Mouse (Mus musculus) stomach, embryonic 15.5 days (tissue): ENCODE data around the gene Rab11fip3. TPM values are rescaled to one million over a fixed set of nuclear protein-coding genes. Genes with fewer than 3 reads are reported as not detected.

Experiments used
- ATAC-seq: fragments of 200-750 bp; cut with Nextera tagmentation; 2 replicates; pipeline ENCODE4 v1.8.0; 2017; ENCODE audit warnings: low read depth, moderate number of reproducible peaks, moderate TSS enrichment; ENCODE audit not compliant: insufficient read depth, low FRiP score
- H3K27ac ChIP-seq: fragments of 300-500 bp; sonication (generic); 2 replicates; pipeline ENCODE4 v1.5.1; 2015; ENCODE audit warnings: mild to moderate bottlenecking, inconsistent platforms
- H3K27me3 ChIP-seq: fragments of 300-500 bp; sonication (generic); replicated peaks from 2 replicates; pipeline ENCODE4 v1.6.1; 2015; ENCODE audit warnings: inconsistent platforms
- H3K36me3 ChIP-seq: fragments of 300-500 bp; sonication (generic); 2 replicates; pipeline ENCODE4 v1.6.1; 2015; ENCODE audit warnings: inconsistent platforms
- H3K4me1 ChIP-seq: fragments of 300-500 bp; sonication (generic); 2 replicates; pipeline ENCODE4 v1.6.1; 2015; ENCODE audit warnings: inconsistent platforms
- H3K4me2 ChIP-seq: fragments of 300-500 bp; sonication (generic); 2 replicates; pipeline ENCODE4 v1.6.1; 2015; ENCODE audit warnings: mild to moderate bottlenecking, inconsistent platforms
- H3K4me3 ChIP-seq: fragments of 300-500 bp; sonication (generic); replicated peaks from 2 replicates; pipeline ENCODE4 v1.5.1; 2015; ENCODE audit warnings: inconsistent platforms
- H3K9ac ChIP-seq: fragments of 300-500 bp; sonication (generic); 2 replicates; pipeline ENCODE4 v1.6.1; 2015; ENCODE audit warnings: inconsistent platforms
- H3K9me3 ChIP-seq: fragments of 300-500 bp; sonication (generic); 2 replicates; pipeline ENCODE4 v1.6.1; 2016; ENCODE audit warnings: inconsistent platforms
- WGBS: fragments of 180-500 bp; shearing (Covaris S2); methylation state at CpG from one replicate; pipeline ENCODE4 v1.1.7; 2015; 5-methylcytosine and 5-hydroxymethylcytosine counted together
- polyA plus RNA-seq: library from polyadenylated mRNA; unstranded; fragments of >200 nt; fragmentation: Nextera tagmentation; extraction: Ambion mirVana; gene quantifications from 2 replicates; pipeline ENCODE4 v1.2.1, GENCODE M21; 2015

Rab11fip3 gene
- polyA plus RNA-seq, 1 experiment from 2014 or later, result 11.9 TPM

DNA sequence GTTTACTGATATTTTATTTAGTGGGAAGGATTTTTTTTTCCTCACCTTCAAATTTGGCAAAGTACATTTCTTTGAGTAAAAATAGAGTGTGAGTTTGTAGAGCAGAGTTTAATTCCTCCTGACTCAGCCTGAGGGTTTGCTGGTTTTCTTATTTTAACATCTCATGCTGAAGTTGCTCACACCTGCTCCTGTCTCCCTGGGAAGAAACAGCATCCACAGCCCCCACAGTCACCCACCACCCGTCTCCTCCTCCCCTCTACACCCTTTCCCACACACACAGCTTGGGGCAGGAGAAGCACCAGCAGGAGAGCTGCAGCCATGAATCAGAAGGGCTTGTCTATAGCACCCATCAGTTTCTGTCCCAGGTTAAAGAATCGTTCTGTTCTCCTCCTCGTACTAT lies 5.9 kb upstream of the Rab11fip3 start:
- 58% methylated on average over 3 of the region's 3 CpGs for WGBS
- Histone ChIP-seq H3K4me2 (no peak overlapping the region), H3K9me3 (no peaks in the 10 kb centered on the region), H3K4me3 (no peak overlapping the region), H3K27ac (no peak overlapping the region), H3K9ac (no peak overlapping the region), H3K4me1 (0 out of 2 replicates have a peak, but pooled peaks cover under 1% of the 10 kb centered on the region), H3K27me3 (no peaks in the 10 kb centered on the region), H3K36me3 (no peaks in the 10 kb centered on the region)
- no peak for ATAC-seq

- no peak overlapping the region for H3K27ac ChIP-seq
- ATAC-seq, result no peak
- 31% methylated on average over 6 of the region's 6 CpGs for WGBS
- H3K9ac ChIP-seq, result no peak overlapping the region
- no peaks in the 10 kb centered on the region for H3K27me3 ChIP-seq
- H3K36me3 ChIP-seq, result no peaks in the 10 kb centered on the region
- peak overlapping the region; percentile 94; the same call in 1 of the 2 replicates for H3K4me3 ChIP-seq
- peak overlapping the region; percentile 87 for H3K4me2 ChIP-seq
- H3K9me3 ChIP-seq, result no peaks in the 10 kb centered on the region
- peaks cover 34% of the 10 kb centered on the region for H3K4me1 ChIP-seq
These were observed 781 bp upstream of the Rab11fip3 start for GRCm38 (mm10) chr17:26070136-26070535.

DNA sequence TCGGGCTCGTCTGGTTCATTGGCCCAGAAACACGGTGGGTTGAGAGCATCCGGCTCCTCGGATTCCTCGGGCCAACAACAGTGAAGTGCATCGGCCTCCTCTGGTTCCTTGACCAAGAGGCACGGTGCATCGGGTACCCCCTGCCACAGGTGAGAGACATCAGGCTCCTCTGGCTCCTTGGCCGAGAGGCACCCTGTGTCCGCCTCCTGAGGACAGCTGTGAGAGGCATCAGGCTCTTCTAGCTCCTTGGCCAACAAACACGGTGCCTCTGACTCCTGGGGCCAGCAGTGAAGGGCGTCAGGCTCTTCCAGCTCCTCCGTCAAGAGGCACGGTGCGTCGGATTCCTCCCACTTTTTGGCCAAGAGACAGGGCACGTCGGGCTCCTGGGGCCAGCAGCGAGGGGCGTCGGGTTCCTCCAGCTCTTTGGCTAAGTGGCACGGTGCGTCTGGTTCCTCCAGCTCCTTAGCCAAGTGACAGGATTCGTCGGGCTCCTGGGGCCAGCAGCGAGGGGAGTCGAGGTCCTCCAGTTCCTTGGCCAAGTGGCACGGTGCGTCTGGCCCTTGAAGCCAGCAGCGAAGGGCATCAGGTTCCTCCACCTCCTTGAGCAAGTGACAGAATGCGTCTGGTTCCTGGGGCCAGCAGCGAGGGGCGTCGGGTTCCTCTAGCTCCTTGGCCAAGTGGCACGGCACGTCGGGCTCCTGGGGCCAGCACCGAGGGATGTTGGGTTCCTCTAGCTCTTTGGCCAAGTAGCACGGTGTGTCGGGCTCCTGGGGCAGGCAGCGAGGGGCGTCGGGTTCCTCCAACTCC lies 1.1 kb downstream of the Rab11fip3 start:
- Histone ChIP-seq H3K36me3 (no peaks in the 10 kb centered on the region), H3K9me3 (no peaks in the 10 kb centered on the region), H3K4me3 (peak overlapping the region; percentile 94), H3K27ac (no peak overlapping the region), H3K9ac (peak overlapping the region; percentile 73), H3K4me2 (peak overlapping the region; percentile 87), H3K27me3 (no peaks in the 10 kb centered on the region), H3K4me1 (peaks cover 34% of the 10 kb centered on the region)
- 1% methylated on average over 44 of the region's 44 CpGs for WGBS
- no peak for ATAC-seq

DNA sequence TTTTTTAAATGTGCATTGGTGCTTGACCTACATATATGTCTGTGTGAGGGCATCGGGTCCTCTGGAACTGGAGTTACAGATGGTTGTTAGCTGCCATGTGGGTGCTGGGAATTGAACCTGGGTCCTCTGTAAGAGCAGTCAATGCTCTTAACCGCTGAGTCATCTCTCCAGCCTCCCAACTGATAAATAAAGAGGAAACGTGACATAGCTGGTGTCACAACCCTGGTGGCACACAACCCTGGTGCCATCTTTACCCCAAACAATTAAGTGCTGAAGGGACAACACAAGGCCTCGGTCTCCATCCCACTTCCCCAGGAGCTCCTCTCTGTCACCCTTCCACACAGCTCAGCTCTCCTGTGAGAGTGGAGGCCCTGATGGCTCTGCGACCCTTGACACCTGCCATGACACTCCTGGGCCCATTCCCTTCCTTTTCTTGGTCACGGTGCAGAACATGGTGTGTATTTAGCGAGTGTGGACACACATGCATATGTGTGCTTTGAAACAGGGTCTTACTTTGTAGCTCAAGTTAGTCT lies 2.8 kb downstream of the Rab11fip3 start:
- WGBS, result 90% methylated on average over 7 of the region's 7 CpGs
- peak overlapping the region; percentile 87 for H3K4me2 ChIP-seq
- H3K4me1 ChIP-seq, result peaks cover 34% of the 10 kb centered on the region
- H3K9ac ChIP-seq, result no peak overlapping the region
- H3K27me3 ChIP-seq, result no peaks in the 10 kb centered on the region
- no peak for ATAC-seq
- H3K9me3 ChIP-seq, result no peaks in the 10 kb centered on the region
- H3K36me3 ChIP-seq, result no peaks in the 10 kb centered on the region
- peak overlapping the region; percentile 94; the same call in 1 of the 2 replicates for H3K4me3 ChIP-seq
- no peak overlapping the region for H3K27ac ChIP-seq

GRCm38 (mm10) chr17:26064916-26065315 lies 4.4 kb downstream of the Rab11fip3 start:
- H3K4me1 ChIP-seq, result peaks cover 30% of the 10 kb centered on the region
- no peak for ATAC-seq
- H3K36me3 ChIP-seq, result no peaks in the 10 kb centered on the region
- WGBS, result 66% methylated on average over 6 of the region's 6 CpGs
- H3K27ac ChIP-seq, result 0 out of 2 replicates have a peak overlapping the region, but pooled peaks have one; percentile 23
- no peak overlapping the region for H3K9ac ChIP-seq
- H3K4me3 ChIP-seq, result no peak overlapping the region
- H3K27me3 ChIP-seq, result no peaks in the 10 kb centered on the region
- no peak overlapping the region for H3K4me2 ChIP-seq
- no peaks in the 10 kb centered on the region for H3K9me3 ChIP-seq

DNA sequence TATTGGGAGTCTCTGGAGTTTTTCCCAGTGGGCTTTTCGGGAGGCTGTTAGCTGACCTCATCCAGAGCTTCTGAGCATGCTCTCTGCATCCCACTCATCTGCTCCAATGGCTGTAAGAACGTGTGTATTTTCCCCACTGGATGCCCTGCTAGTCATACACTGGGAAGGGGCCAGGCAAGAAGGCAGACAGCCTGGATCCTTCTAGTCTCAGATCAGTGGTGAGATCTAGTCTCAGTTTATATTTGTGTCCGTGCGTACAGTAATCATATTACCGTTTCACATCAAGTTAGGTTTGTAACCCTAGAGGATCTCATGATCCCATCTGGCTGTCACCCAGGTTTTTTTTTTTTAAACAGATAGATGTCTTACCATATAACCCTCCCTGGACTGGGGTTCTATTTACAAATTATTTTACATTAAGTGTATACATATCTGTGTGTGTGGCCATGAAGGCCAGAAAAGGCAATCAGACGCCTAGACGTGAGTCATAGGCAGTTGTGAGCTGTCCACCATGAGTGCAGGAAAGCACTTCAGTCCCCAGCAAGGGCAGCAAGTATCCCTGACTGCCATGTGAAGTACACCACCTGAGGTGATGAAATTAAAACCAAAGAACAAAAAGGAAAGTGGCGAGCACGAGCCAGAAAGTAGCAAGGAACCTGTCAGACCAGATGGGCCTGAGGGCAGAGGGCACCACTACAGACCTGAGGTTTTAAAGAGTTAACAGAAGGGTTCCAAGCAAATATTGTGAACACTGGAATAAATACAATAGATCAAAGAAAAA lies 11.4 kb downstream of the Rab11fip3 start:
- Histone ChIP-seq H3K27ac (no peak overlapping the region), H3K36me3 (no peaks in the 10 kb centered on the region; the same call in 1 of the 2 replicates), H3K9ac (no peak overlapping the region), H3K4me1 (no peaks in the 10 kb centered on the region; the same call in 1 of the 2 replicates), H3K9me3 (no peaks in the 10 kb centered on the region), H3K4me3 (no peak overlapping the region), H3K27me3 (no peaks in the 10 kb centered on the region), H3K4me2 (no peak overlapping the region)
- 57% methylated on average over 9 of the region's 9 CpGs for WGBS
- ATAC-seq, result no peak

GRCm38 (mm10) chr17:26057278-26057677 lies 12.1 kb downstream of the Rab11fip3 start:
- H3K9me3 ChIP-seq, result no peaks in the 10 kb centered on the region
- H3K4me2 ChIP-seq, result no peak overlapping the region
- no peaks in the 10 kb centered on the region; the same call in 1 of the 2 replicates for H3K4me1 ChIP-seq
- ATAC-seq, result no peak
- H3K27me3 ChIP-seq, result no peaks in the 10 kb centered on the region
- no peak overlapping the region for H3K9ac ChIP-seq
- 89% methylated on average over 8 of the region's 8 CpGs for WGBS
- no peak overlapping the region for H3K4me3 ChIP-seq
- H3K36me3 ChIP-seq, result no peaks in the 10 kb centered on the region; the same call in 1 of the 2 replicates
- no peak overlapping the region for H3K27ac ChIP-seq

GRCm38 (mm10) chr17:26055164-26055563 lies 14.2 kb downstream of the Rab11fip3 start:
- WGBS, result 71% methylated on average over 6 of the region's 6 CpGs
- H3K4me3 ChIP-seq, result no peak overlapping the region
- H3K4me1 ChIP-seq, result no peaks in the 10 kb centered on the region; the same call in 1 of the 2 replicates
- ATAC-seq, result no peak
- H3K36me3 ChIP-seq, result peaks cover 3% of the 10 kb centered on the region; the same call in 1 of the 2 replicates
- H3K9me3 ChIP-seq, result no peaks in the 10 kb centered on the region
- H3K27ac ChIP-seq, result no peak overlapping the region
- H3K27me3 ChIP-seq, result no peaks in the 10 kb centered on the region
- H3K4me2 ChIP-seq, result no peak overlapping the region
- no peak overlapping the region for H3K9ac ChIP-seq

GRCm38 (mm10) chr17:26054133-26054845 lies 15.1 kb downstream of the Rab11fip3 start:
- Histone ChIP-seq H3K4me2 (no peak overlapping the region), H3K9ac (no peak overlapping the region), H3K4me3 (no peak overlapping the region), H3K4me1 (no peaks in the 10 kb centered on the region; the same call in 1 of the 2 replicates), H3K27ac (no peak overlapping the region), H3K9me3 (no peaks in the 10 kb centered on the region), H3K27me3 (no peaks in the 10 kb centered on the region), H3K36me3 (peaks cover 3% of the 10 kb centered on the region; the same call in 1 of the 2 replicates)
- WGBS, result 64% methylated on average over 17 of the region's 17 CpGs
- no peak for ATAC-seq

DNA sequence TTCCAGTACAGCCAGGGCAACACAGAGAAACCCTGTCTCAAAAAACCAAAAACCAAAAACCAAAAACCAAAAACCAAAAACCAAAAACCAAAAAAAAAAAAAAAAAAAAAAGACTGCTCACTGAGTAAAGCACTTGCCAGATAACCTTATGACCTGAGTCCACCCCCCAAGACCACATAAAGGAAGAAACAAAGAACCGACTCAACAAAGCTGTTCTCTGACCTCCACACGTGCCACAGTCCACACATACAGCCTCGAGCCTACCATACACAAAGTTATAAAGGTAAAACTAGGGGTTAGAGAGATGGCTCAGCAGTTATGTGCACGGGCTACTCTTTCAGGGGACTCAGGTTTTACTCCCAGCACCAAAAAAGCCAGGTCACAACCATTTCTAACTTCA lies 16.6 kb downstream of the Rab11fip3 start:
- Histone ChIP-seq H3K27me3 (no peaks in the 10 kb centered on the region), H3K36me3 (0 out of 2 replicates have a peak, but pooled peaks cover 3% of the 10 kb centered on the region), H3K4me3 (no peak overlapping the region), H3K9me3 (no peaks in the 10 kb centered on the region), H3K4me1 (no peaks in the 10 kb centered on the region; the same call in 1 of the 2 replicates), H3K27ac (no peak overlapping the region), H3K4me2 (no peak overlapping the region), H3K9ac (no peak overlapping the region)
- ATAC-seq, result no peak
- 75% methylated on average over 4 of the region's 4 CpGs for WGBS

GRCm38 (mm10) chr17:26052074-26052473 lies 17.3 kb downstream of the Rab11fip3 start:
- ATAC-seq, result no peak
- Histone ChIP-seq H3K4me3 (no peak overlapping the region), H3K36me3 (0 out of 2 replicates have a peak, but pooled peaks cover 3% of the 10 kb centered on the region), H3K9ac (no peak overlapping the region), H3K9me3 (no peaks in the 10 kb centered on the region), H3K4me2 (no peak overlapping the region), H3K27me3 (no peaks in the 10 kb centered on the region), H3K4me1 (no peaks in the 10 kb centered on the region; the same call in 1 of the 2 replicates), H3K27ac (no peak overlapping the region)
- WGBS, result 91% methylated on average over 4 of the region's 4 CpGs
